Mouse (Mus musculus): ENCODE data around the gene Fam229a. TPM values are rescaled to one million over a fixed set of nuclear protein-coding genes. Genes with fewer than 3 reads are reported as not detected.
"Not testable (repeated sequence)": the region's sequence is repeated elsewhere in the genome, so short reads cannot be mapped to it uniquely, and the experiment has no call there.

Gene Fam229a
- polyA plus RNA-seq, 1 experiment from 2014 or later: not detected

DNA sequence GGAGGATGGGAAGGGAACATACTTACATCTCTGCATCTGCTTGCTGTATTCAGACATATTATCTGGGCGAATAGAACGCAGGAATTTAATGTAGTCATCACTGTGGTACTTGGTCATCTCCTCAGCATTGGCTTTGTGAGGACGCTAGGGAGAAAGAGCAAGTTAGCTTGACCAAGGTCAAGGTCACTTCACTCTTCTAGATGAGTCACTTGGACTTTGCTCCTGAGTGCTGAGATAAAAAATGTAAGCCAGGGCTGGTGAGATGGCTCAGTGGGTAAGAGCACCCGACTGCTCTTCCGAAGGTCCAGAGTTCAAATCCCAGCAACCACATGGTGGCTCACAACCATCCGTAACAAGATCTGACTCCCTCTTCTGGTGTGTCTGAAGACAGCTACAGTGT is 37.9 kb downstream of the Fam229a start:
- 90% methylated on average over 5 of the region's 6 CpGs for WGBS
- peaks cover 24% of the 10 kb centered on the region for H3K36me3 ChIP-seq (ENCODE audit: control insufficient read depth, insufficient read depth, low read length)
- not testable (repeated sequence) for H3K9ac ChIP-seq (ENCODE audit: low read depth, low read length)

DNA sequence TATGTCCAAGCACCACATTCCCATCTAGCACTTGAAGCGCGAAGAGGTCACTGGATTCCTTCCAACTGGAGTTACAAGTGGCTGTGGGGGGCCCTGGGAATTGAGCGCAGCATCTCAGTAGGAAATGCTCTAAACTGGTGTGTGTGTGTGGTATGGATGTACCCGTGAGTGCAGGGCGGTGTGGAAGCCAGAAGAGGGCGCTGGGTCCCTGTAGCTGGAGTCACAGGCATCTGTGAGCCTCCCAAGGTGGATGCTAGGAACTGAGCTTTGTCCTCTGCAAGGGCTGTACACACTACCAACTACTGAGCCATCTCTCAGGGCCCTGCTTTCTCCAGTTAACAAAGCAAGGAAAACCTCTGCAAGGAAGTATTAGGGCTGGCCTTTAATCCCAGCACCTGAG is 49.0 kb downstream of the Fam229a start:
- DNase-seq (ENCODE audit: low spot score): no peak

More for the DNA sequence above, 37.9 kb downstream of the Fam229a start:
- H3K4me2 ChIP-seq (replicated peaks; ENCODE audit: low read depth, low read length); DNase-seq (ENCODE audit: low spot score); H3K4me3 ChIP-seq (ENCODE audit: low read depth, low read length); ATAC-seq (ENCODE audit: low FRiP score); H3K27me3 ChIP-seq (ENCODE audit: control insufficient read depth, insufficient read depth, low read length); H3K9me3 ChIP-seq (ENCODE audit: control insufficient read depth, low read length); H3K27ac ChIP-seq (ENCODE audit: low read depth, low read length); H3K4me1 ChIP-seq (replicated peaks; ENCODE audit: control insufficient read depth, insufficient read depth, low read length): not testable (repeated sequence)

More for the DNA sequence above, 49.0 kb downstream of the Fam229a start:
- Histone ChIP-seq H3K36me3 (ENCODE audit: control insufficient read depth, insufficient read depth, low read length) (no peaks in the 10 kb centered on the region), H3K4me3 (ENCODE audit: low read depth, low read length) (no peak overlapping the region), H3K27ac (ENCODE audit: low read depth, low read length) (no peak overlapping the region), H3K27me3 (ENCODE audit: control insufficient read depth, insufficient read depth, low read length) (no peaks in the 10 kb centered on the region), H3K4me1 (replicated peaks; ENCODE audit: control insufficient read depth, insufficient read depth, low read length) (no peaks in the 10 kb centered on the region; the same call in none of the 2 replicates), H3K9ac (ENCODE audit: low read depth, low read length) (no peak overlapping the region), H3K4me2 (replicated peaks; ENCODE audit: low read depth, low read length) (no peak overlapping the region), H3K9me3 (ENCODE audit: control insufficient read depth, low read length) (no peaks in the 10 kb centered on the region)
- ATAC-seq (ENCODE audit: low FRiP score): no peak
- 89% methylated on average over 6 of the region's 6 CpGs for WGBS

Other genes with a start within 250 kb of the Fam229a start
- gene C77080, start 229.8 kb upstream of the Fam229a start, polyA plus RNA-seq (2014; fragmentation: Nextera tagmentation; extraction: Ambion mirVana): 3.2 and 3.6 TPM in 2 replicates
- 0.56 and 0.99 TPM in 2 replicates for gene Sync, start 203.6 kb upstream of the Fam229a start, polyA plus RNA-seq (2014; fragmentation: Nextera tagmentation; extraction: Ambion mirVana)
- gene Rbbp4, start 155.8 kb upstream of the Fam229a start, polyA plus RNA-seq (2014; fragmentation: Nextera tagmentation; extraction: Ambion mirVana): 505 and 518 TPM in 2 replicates
- 42.7 and 45.2 TPM in 2 replicates for gene Zbtb8os, start 155.5 kb upstream of the Fam229a start, polyA plus RNA-seq (2014; fragmentation: Nextera tagmentation; extraction: Ambion mirVana)
- gene Zbtb8a, start 113.1 kb upstream of the Fam229a start, polyA plus RNA-seq (2014; fragmentation: Nextera tagmentation; extraction: Ambion mirVana): 8.1 and 11.5 TPM in 2 replicates
- 2.5 and 2.8 TPM in 2 replicates for gene Zbtb8b, start 50.3 kb upstream of the Fam229a start, polyA plus RNA-seq (2014; fragmentation: Nextera tagmentation; extraction: Ambion mirVana)
- 25.6 and 26.3 TPM in 2 replicates for gene Bsdc1, start 29.6 kb upstream of the Fam229a start, polyA plus RNA-seq (2014; fragmentation: Nextera tagmentation; extraction: Ambion mirVana)
- not detected in 2 replicates for gene Tssk3, start 168 bp upstream of the Fam229a start, polyA plus RNA-seq (2014; fragmentation: Nextera tagmentation; extraction: Ambion mirVana)
- gene Marcksl1, start 22.4 kb downstream of the Fam229a start, polyA plus RNA-seq (2014; fragmentation: Nextera tagmentation; extraction: Ambion mirVana): 1,707 and 1,864 TPM in 2 replicates
- gene Hdac1, start 51.5 kb downstream of the Fam229a start, polyA plus RNA-seq (2014; fragmentation: Nextera tagmentation; extraction: Ambion mirVana): 206 and 220 TPM in 2 replicates
- gene Lck, start 82.5 kb downstream of the Fam229a start, polyA plus RNA-seq (2014; fragmentation: Nextera tagmentation; extraction: Ambion mirVana): 5.6 and 5.8 TPM in 2 replicates
- gene Fam167b, start 87.4 kb downstream of the Fam229a start, polyA plus RNA-seq (2014; fragmentation: Nextera tagmentation; extraction: Ambion mirVana): 1.0 and 1.6 TPM in 2 replicates
- 274 TPM in 2 replicates for gene Eif3i, start 109.5 kb downstream of the Fam229a start, polyA plus RNA-seq (2014; fragmentation: Nextera tagmentation; extraction: Ambion mirVana)
- 177 and 195 TPM in 2 replicates for gene Tmem234, start 109.5 kb downstream of the Fam229a start, polyA plus RNA-seq (2014; fragmentation: Nextera tagmentation; extraction: Ambion mirVana)
- gene Dcdc2b, start 123.1 kb downstream of the Fam229a start, polyA plus RNA-seq (2014; fragmentation: Nextera tagmentation; extraction: Ambion mirVana): 1.6 and 2.7 TPM in 2 replicates
- 25.3 and 25.7 TPM in 2 replicates for gene Iqcc, start 127.9 kb downstream of the Fam229a start, polyA plus RNA-seq (2014; fragmentation: Nextera tagmentation; extraction: Ambion mirVana)
- 77.7 and 79.6 TPM in 2 replicates for gene Ccdc28b, start 132.8 kb downstream of the Fam229a start, polyA plus RNA-seq (2014; fragmentation: Nextera tagmentation; extraction: Ambion mirVana)
- 96.3 and 101 TPM in 2 replicates for gene Txlna, start 149.9 kb downstream of the Fam229a start, polyA plus RNA-seq (2014; fragmentation: Nextera tagmentation; extraction: Ambion mirVana)
- gene Kpna6, start 181.6 kb downstream of the Fam229a start, polyA plus RNA-seq (2014; fragmentation: Nextera tagmentation; extraction: Ambion mirVana): 13.9 and 15.2 TPM in 2 replicates
- gene Tmem39b, start 205.6 kb downstream of the Fam229a start, polyA plus RNA-seq (2014; fragmentation: Nextera tagmentation; extraction: Ambion mirVana): 27.7 and 30.9 TPM in 2 replicates

Data from hindbrain, embryonic 11.5 days (tissue).